In the genomic region with DNA sequence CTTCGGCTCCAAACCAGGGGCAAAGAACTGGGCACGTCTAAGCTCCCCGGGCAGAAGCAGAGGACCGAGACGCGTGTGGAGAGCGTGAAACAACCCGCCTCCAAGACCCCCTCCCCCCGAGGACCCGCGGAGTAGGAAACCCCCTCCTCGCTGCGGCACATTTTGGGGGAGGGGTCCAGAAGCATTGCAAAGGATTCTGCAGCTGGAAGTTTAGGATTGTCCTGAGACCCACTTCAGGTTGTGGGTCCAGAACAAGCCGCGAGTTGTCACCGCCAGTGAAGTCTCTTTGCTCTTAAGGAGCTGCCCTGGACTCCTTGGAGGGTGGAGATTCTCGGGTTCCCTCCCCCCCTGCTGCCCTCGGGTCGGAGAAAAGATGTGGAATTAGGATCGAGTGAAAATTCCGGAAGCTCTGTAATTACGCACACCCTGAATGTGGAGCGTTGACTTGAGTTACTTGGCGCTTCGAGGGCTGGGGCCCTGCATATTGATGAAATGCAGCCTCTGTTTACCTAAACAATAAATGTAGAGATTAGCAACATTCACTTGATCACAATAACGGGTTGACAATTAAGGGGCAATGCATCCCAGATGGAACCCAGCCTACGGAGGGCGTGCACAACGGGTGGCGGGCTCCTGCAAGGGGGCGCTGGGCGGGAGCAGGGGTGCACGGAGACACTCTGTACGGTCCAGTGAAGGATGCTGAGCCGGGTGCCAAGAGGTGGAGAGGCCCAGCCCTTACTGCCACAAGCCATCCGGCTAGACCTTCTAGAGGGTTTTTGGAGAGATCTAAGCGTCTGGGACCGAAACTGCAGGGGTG, we compare ENCODE assay signal across 8 mouse cellular contexts. TPM values are rescaled to one million over a fixed set of nuclear protein-coding genes. Genes with fewer than 3 reads are reported as not detected.
DNase-seq lines count a peak whose midpoint lies in the region; ATAC-seq and TF ChIP-seq lines count a peak whose summit lies in the region.

No protein-coding gene starts in this region.

- TF ChIP-seq EP300 in liver, embryonic 14.5 days (IDR thresholded peaks at IDR 0.05; ENCODE audit: low read depth): no peak
- no peak for TF ChIP-seq EP300 in stomach, postnatal 0 days (optimal IDR thresholded peaks at IDR 0.05)

- no peaks in the 10 kb centered on the region for H3K36me3 ChIP-seq in megakaryocyte, embryonic 14.5 days (replicated peaks; ENCODE audit: low read length)
- no peaks in the 10 kb centered on the region for H3K36me3 ChIP-seq in heart, embryonic 13.5 days
- no peaks in the 10 kb centered on the region for H3K36me3 ChIP-seq in liver, embryonic 14.5 days (replicated peaks; ENCODE audit: control insufficient read depth, insufficient read depth, low read depth)
- no peaks in the 10 kb centered on the region for H3K36me3 ChIP-seq in stomach, postnatal 0 days (ENCODE audit: control insufficient read depth, insufficient read depth, low read length)

- WGBS in heart, embryonic 13.5 days: under 1% methylated on average over 38 of the region's 38 CpGs
- 3% methylated on average over 38 of the region's 38 CpGs for WGBS in liver, embryonic 14.5 days (ENCODE audit: insufficient replicate concordance)
- 3% methylated on average over 38 of the region's 38 CpGs for WGBS in stomach, postnatal 0 days

- TF ChIP-seq CTCF in liver, embryonic 14.5 days (IDR thresholded peaks at IDR 0.05; ENCODE audit: low read depth): no peak
- no peak for TF ChIP-seq CTCF in stomach, postnatal 0 days (IDR thresholded peaks at IDR 0.05; ENCODE audit: low read depth)

- H3K9ac ChIP-seq in heart, embryonic 13.5 days: peak overlapping the region; percentile 73
- no peak overlapping the region for H3K9ac ChIP-seq in liver, embryonic 14.5 days (replicated peaks)
- H3K9ac ChIP-seq in stomach, postnatal 0 days (ENCODE audit: low read length): peak overlapping the region; percentile 4; the same call in 1 of the 2 replicates

- no peak for ATAC-seq in megakaryocyte, adult 5-6 weeks (ENCODE audit: poor library complexity, severe bottlenecking)
- no peak for ATAC-seq in heart, embryonic 13.5 days (ENCODE audit: extremely low read depth, insufficient number of reproducible peaks, low FRiP score, low TSS enrichment)
- ATAC-seq in liver, embryonic 14.5 days (ENCODE audit: insufficient read depth): no peak
- peak; percentile 63 for ATAC-seq in stomach, postnatal 0 days (ENCODE audit: low FRiP score, low TSS enrichment)

- H3K27me3 ChIP-seq in megakaryocyte, embryonic 14.5 days (replicated peaks): peaks cover 74% of the 10 kb centered on the region
- H3K27me3 ChIP-seq in heart, embryonic 13.5 days (replicated peaks): peaks cover 71% of the 10 kb centered on the region
- peaks cover 73% of the 10 kb centered on the region for H3K27me3 ChIP-seq in liver, embryonic 14.5 days (ENCODE audit: control insufficient read depth, insufficient read depth, low read length)
- peaks cover 18% of the 10 kb centered on the region; the same call in 1 of the 2 replicates for H3K27me3 ChIP-seq in stomach, postnatal 0 days (ENCODE audit: control insufficient read depth, insufficient read depth, low read length)

- H3K9me3 ChIP-seq in megakaryocyte, embryonic 14.5 days: peaks cover 11% of the 10 kb centered on the region
- H3K9me3 ChIP-seq in heart, embryonic 13.5 days: peaks cover 3% of the 10 kb centered on the region; the same call in 1 of the 2 replicates
- H3K9me3 ChIP-seq in liver, embryonic 14.5 days (ENCODE audit: control insufficient read depth, low read length): no peaks in the 10 kb centered on the region
- no peaks in the 10 kb centered on the region for H3K9me3 ChIP-seq in stomach, postnatal 0 days (ENCODE audit: control insufficient read depth, low read length)

- DNase-seq in liver, embryonic 14.5 days (ENCODE audit: low read depth in 3 of 3, low spot score in 3 of 3): no peak
- peak; percentile 45 for DNase-seq in stomach, postnatal 0 days (ENCODE audit: low spot score)
- DNase-seq in ovary, postnatal 36 days (ENCODE audit: low spot score): no peak
- DNase-seq in cerebellum, adult 9-10 months: no peak
- no peak for DNase-seq in left cerebral cortex, adult 8-10 months (ENCODE audit: low spot score in 2 of 2)

- H3K27ac ChIP-seq in heart, embryonic 13.5 days (replicated peaks): no peak overlapping the region
- no peak overlapping the region for H3K27ac ChIP-seq in liver, embryonic 14.5 days
- no peak overlapping the region for H3K27ac ChIP-seq in stomach, postnatal 0 days (replicated peaks)

- peak overlapping the region; percentile 88 for H3K4me3 ChIP-seq in megakaryocyte, embryonic 14.5 days (replicated peaks)
- peak overlapping the region; percentile 55 for H3K4me3 ChIP-seq in heart, embryonic 13.5 days
- H3K4me3 ChIP-seq in liver, embryonic 14.5 days (ENCODE audit: insufficient read depth in 1 of 2, low read depth in 2 of 2, low read length in 2 of 2): peak overlapping the region; percentile 6 to 14; a peak in 2 of 4 replicates
- H3K4me3 ChIP-seq in stomach, postnatal 0 days (ENCODE audit: low read depth, low read length): peak overlapping the region; percentile 42

- H3K4me2 ChIP-seq in heart, embryonic 13.5 days: peak overlapping the region; percentile 84
- no peak overlapping the region; the same call in 1 of the 2 replicates for H3K4me2 ChIP-seq in liver, embryonic 14.5 days (ENCODE audit: low read depth)
- H3K4me2 ChIP-seq in stomach, postnatal 0 days (replicated peaks; ENCODE audit: low read depth): peak overlapping the region; percentile 62

- H3K4me1 ChIP-seq in megakaryocyte, embryonic 14.5 days: peaks cover 38% of the 10 kb centered on the region
- peaks cover 27% of the 10 kb centered on the region for H3K4me1 ChIP-seq in heart, embryonic 13.5 days
- H3K4me1 ChIP-seq in liver, embryonic 14.5 days (replicated peaks; ENCODE audit: control insufficient read depth in 2 of 2, insufficient read depth in 2 of 2, low read length in 1 of 2): no peaks in the 10 kb centered on the region; a peak in 1 of 4 replicates
- peaks cover 5% of the 10 kb centered on the region; the same call in 1 of the 2 replicates for H3K4me1 ChIP-seq in stomach, postnatal 0 days (replicated peaks; ENCODE audit: control insufficient read depth, insufficient read depth)

RNA-seq across cellular contexts. Expression of a gene that starts 7.7 kb away (rescaled TPM):
- not detected in 2 replicates for polyA plus RNA-seq in megakaryocyte, embryonic 14.5 days (2012; ENCODE audit: insufficient read depth, low replicate concordance)
- not detected in 2 replicates for total RNA-seq in megakaryocyte, adult 5-6 weeks (2015)
- not detected in 2 replicates for total RNA-seq in megakaryocyte, adult 5-6 weeks (2017)
- 0.04 TPM in 1 of 2 replicates, not detected in the other for polyA plus RNA-seq in heart, embryonic 13.5 days (2015; fragmentation: Nextera tagmentation; extraction: Ambion mirVana)
- 0.01 and 0.15 TPM in 2 replicates for polyA plus RNA-seq in liver, embryonic 14.5 days (2012; rRNA removed)
- not detected in 2 replicates for polyA plus RNA-seq in liver, embryonic 14.5 days (2014; fragmentation: Nextera tagmentation; extraction: Ambion mirVana)
- 0.02 TPM in 1 of 2 replicates, not detected in the other for polyA plus RNA-seq in stomach, postnatal 0 days (2015; fragmentation: Nextera tagmentation; extraction: Ambion mirVana)
- 1 to 10 TPM; 4.9 to 5.9 (median 5.3) TPM for total RNA-seq in left cerebral cortex, adult 8-10 months (2022)

RNA-seq across cellular contexts. Expression of a gene that starts 45.3 kb away (rescaled TPM):
- polyA plus RNA-seq in megakaryocyte, embryonic 14.5 days (2012; ENCODE audit: insufficient read depth, low replicate concordance): 25.8 and 26.7 TPM in 2 replicates
- 85.1 and 87.6 TPM in 2 replicates for total RNA-seq in megakaryocyte, adult 5-6 weeks (2015)
- 82.6 and 89.2 TPM in 2 replicates for total RNA-seq in megakaryocyte, adult 5-6 weeks (2017)
- polyA plus RNA-seq in heart, embryonic 13.5 days (2015; fragmentation: Nextera tagmentation; extraction: Ambion mirVana): 64.1 and 69.6 TPM in 2 replicates
- 16.0 and 25.2 TPM in 2 replicates for polyA plus RNA-seq in liver, embryonic 14.5 days (2012; rRNA removed)
- polyA plus RNA-seq in liver, embryonic 14.5 days (2014; fragmentation: Nextera tagmentation; extraction: Ambion mirVana): 43.0 and 44.6 TPM in 2 replicates
- polyA plus RNA-seq in stomach, postnatal 0 days (2015; fragmentation: Nextera tagmentation; extraction: Ambion mirVana): 58.4 and 62.4 TPM in 2 replicates
- 100 to 1,000 TPM in 3 of 4 experiments, 10 to 100 TPM in 1; 88.6 to 104 (median 102) TPM for total RNA-seq in left cerebral cortex, adult 8-10 months (2022)

RNA-seq across cellular contexts. Expression of a gene that starts 48.4 kb away (rescaled TPM):
- 0.10 TPM in 1 of 2 replicates, not detected in the other for polyA plus RNA-seq in megakaryocyte, embryonic 14.5 days (2012; ENCODE audit: insufficient read depth, low replicate concordance)
- total RNA-seq in megakaryocyte, adult 5-6 weeks (2015): 9.0 and 9.5 TPM in 2 replicates
- total RNA-seq in megakaryocyte, adult 5-6 weeks (2017): 8.0 and 15.7 TPM in 2 replicates
- polyA plus RNA-seq in heart, embryonic 13.5 days (2015; fragmentation: Nextera tagmentation; extraction: Ambion mirVana): 12.0 and 14.3 TPM in 2 replicates
- polyA plus RNA-seq in liver, embryonic 14.5 days (2012; rRNA removed): 14.9 and 20.1 TPM in 2 replicates
- 22.4 and 25.2 TPM in 2 replicates for polyA plus RNA-seq in liver, embryonic 14.5 days (2014; fragmentation: Nextera tagmentation; extraction: Ambion mirVana)
- polyA plus RNA-seq in stomach, postnatal 0 days (2015; fragmentation: Nextera tagmentation; extraction: Ambion mirVana): 8.6 and 9.2 TPM in 2 replicates
- total RNA-seq in left cerebral cortex, adult 8-10 months (2022): 10 to 100 TPM; 21.0 to 29.3 (median 24.2) TPM

RNA-seq across cellular contexts. Expression of a gene that starts 48.5 kb away (rescaled TPM):
- polyA plus RNA-seq in megakaryocyte, embryonic 14.5 days (2012; ENCODE audit: insufficient read depth, low replicate concordance): 14.8 TPM in 1 of 2 replicates, not detected in the other
- total RNA-seq in megakaryocyte, adult 5-6 weeks (2015): 13.6 and 14.0 TPM in 2 replicates
- 15.2 and 17.2 TPM in 2 replicates for total RNA-seq in megakaryocyte, adult 5-6 weeks (2017)
- polyA plus RNA-seq in heart, embryonic 13.5 days (2015; fragmentation: Nextera tagmentation; extraction: Ambion mirVana): 14.5 and 16.9 TPM in 2 replicates
- 6.2 and 13.8 TPM in 2 replicates for polyA plus RNA-seq in liver, embryonic 14.5 days (2012; rRNA removed)
- 19.2 and 20.5 TPM in 2 replicates for polyA plus RNA-seq in liver, embryonic 14.5 days (2014; fragmentation: Nextera tagmentation; extraction: Ambion mirVana)
- 17.3 and 19.6 TPM in 2 replicates for polyA plus RNA-seq in stomach, postnatal 0 days (2015; fragmentation: Nextera tagmentation; extraction: Ambion mirVana)
- total RNA-seq in left cerebral cortex, adult 8-10 months (2022): 10 to 100 TPM; 25.9 to 28.4 (median 28.0) TPM

Comparison
In these comparisons a context has a peak if more than half of its experiments do, and no peak if none do; other contexts are left out.
1. H3K4me3 ChIP-seq: peak in every context shown above with its lines; median percentile 88 in megakaryocyte, embryonic 14.5 days; 55 in heart, embryonic 13.5 days; 42 in stomach, postnatal 0 days; 10 in liver, embryonic 14.5 days.